Mouse (Mus musculus) adipose tissue, adult 10 weeks (tissue): Measurements from ENCODE around the gene Olfr209. TPM values are rescaled to one million over a fixed set of nuclear protein-coding genes. Genes with fewer than 3 reads are reported as not detected.

Source experiments
- polyA plus RNA-seq: library from polyadenylated mRNA; stranded (reverse); fragments of 350-450 nt; fragmentation: Illumina TruSeq; extraction: RNeasy Lipid Tissue Mini Kit (QIAGEN cat#74804); gene quantifications from one replicate; pipeline ENCODE4 v1.2.3, GENCODE M21; 2014; ENCODE audit warnings: low read depth, low replicate concordance

Gene Olfr209
- not detected for polyA plus RNA-seq

DNA sequence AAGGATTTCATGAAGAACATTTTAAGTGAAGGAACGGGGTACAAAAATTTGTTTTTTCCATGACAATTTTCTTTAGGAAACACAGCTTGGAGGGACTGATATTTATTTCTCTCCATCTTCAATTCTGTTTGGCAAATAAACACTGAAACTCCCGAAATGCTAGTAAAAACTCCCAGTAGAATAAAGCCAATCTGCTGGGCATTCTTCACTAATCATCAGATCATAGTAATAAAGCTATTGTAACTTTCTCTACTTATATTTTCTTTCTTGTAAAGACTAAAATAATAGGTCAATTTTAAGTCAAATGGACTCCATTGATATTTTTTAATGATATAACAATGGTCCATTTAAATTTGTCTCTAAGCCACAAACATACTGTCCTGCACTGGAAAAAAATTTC is at the start of gene Olfr209:
Olfr209 (minus strand) TSS at position 101 of the 400 bp plus-strand sequence.

DNA sequence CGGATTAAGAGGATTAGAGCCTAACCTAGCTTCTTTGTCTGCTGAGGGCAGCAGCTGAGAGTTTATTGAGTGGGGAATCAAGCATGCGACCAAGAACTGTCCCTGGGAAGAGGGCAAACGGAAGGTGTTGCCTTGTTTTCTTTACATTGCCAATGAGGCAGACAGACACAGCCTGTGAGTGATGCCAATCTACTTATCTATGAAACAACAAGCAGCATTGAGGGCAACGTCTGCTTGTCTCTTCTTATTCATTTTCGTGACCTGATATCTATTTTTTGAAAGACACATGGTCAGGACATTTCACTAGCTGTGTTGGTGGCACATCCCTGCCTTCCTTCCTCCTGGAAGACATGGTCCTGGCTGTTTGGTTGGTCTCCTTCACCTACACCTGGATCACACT is 43.2 kb upstream of the Olfr209 start, which contains the start of gene Gabrr3:
Gabrr3 (plus strand) TSS at position 301 of the 400 bp plus-strand sequence.

DNA sequence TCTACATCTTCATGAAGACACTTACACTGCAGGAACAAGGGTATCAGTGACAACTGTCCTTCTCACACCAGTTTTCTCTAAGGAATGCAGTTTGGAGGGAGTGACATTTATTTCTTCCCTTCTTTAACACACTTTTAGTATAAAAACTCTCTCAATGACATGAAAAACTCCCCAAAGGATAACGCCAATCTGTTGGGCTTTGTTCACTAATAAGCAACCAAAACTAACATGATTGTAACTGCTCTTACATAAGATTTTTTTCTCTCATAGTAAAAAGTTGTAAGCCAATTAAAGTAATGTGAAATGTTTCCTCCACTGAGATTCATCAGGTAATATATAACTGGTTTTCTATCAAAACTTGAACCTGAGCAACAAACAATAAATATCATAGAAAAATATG is 14.6 kb downstream of the Olfr209 start, which contains the start of gene Olfr206:
Olfr206 (minus strand) TSS at position 101 of the 400 bp plus-strand sequence.

DNA sequence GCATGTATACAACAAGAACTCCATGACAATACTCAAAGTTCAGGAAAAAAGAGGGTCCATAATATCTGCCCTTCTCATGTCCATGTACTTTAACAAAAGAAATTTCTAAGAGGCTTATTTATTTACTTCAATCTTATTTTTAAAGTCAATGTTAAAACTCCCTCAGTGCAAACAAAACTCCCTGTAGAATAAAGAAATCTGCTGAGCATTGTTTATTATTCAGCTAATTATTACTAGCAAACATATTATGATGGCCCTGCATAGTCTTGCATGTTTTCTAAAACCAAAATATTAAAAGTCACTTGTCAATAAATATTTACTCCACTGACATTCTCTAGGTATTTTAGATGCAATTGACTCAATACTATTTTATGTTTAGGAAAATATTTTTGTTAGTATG is 32.8 kb downstream of the Olfr209 start, which contains the start of gene Olfr205:
Olfr205 (minus strand) TSS at position 101 of the 400 bp plus-strand sequence.

DNA sequence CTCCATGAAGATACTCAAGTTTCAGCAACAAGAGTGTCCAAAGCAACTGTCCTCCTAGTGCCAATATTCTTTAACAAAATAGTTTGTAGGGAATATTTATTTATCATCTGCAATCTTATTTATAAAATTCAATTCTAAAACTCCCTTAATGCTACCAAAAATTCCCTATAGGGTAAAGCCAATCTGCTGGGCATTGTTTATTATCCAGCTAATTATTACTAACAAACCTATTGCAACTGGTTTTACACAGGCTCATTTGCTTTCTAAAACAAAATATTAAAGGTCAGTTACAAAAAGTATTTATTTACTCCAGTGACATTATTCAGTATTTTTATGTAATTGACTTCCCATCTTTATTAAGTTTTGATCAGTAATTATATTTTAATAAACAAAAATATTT is 45.6 kb downstream of the Olfr209 start, which contains the start of gene Olfr204:
Olfr204 (minus strand) TSS at position 101 of the 400 bp plus-strand sequence.

Other genes starting within 250 kb of the Olfr209 start
- gene Olfr194, start 242.9 kb downstream of the Olfr209 start, polyA plus RNA-seq: not detected
- not detected for gene Olfr195, start 216.9 kb downstream of the Olfr209 start, polyA plus RNA-seq
- gene Olfr196, start 193.5 kb downstream of the Olfr209 start, polyA plus RNA-seq: not detected
- not detected for gene Olfr198, start 160.5 kb downstream of the Olfr209 start, polyA plus RNA-seq
- gene Olfr199, start 144.2 kb downstream of the Olfr209 start, polyA plus RNA-seq: not detected
- not detected for gene Olfr201, start 91.4 kb downstream of the Olfr209 start, polyA plus RNA-seq
- not detected for gene Olfr202, start 77.2 kb downstream of the Olfr209 start, polyA plus RNA-seq
- gene Olfr203, start 65.1 kb downstream of the Olfr209 start, polyA plus RNA-seq: not detected
- gene Olfr204, start 45.7 kb downstream of the Olfr209 start, polyA plus RNA-seq: not detected
- gene Olfr205, start 32.9 kb downstream of the Olfr209 start, polyA plus RNA-seq: not detected
- gene Olfr206, start 14.7 kb downstream of the Olfr209 start, polyA plus RNA-seq: not detected
- not detected for gene Gabrr3, start 43.3 kb upstream of the Olfr209 start, polyA plus RNA-seq
- gene Riox2, start 107.8 kb upstream of the Olfr209 start, polyA plus RNA-seq: 16.7 TPM
- 10.2 TPM for gene Crybg3, start 237.0 kb upstream of the Olfr209 start, polyA plus RNA-seq